Mouse (Mus musculus) ES-E14 (cell line): ENCODE results near the gene Eif2d.

ENCODE experiments used
- CHD2 ChIP-seq: IDR thresholded peaks from 2 replicates; pipeline ENCODE4 v1.6.1; 2014; ENCODE audit warnings: mild to moderate bottlenecking, low read depth, low read length, inconsistent platforms
- HCFC1 ChIP-seq: IDR thresholded peaks from 2 replicates; pipeline ENCODE4 v1.6.1; 2012; ENCODE audit warnings: low read length, inconsistent platforms, borderline replicate concordance; ENCODE audit not compliant: insufficient read depth
- MAFK ChIP-seq: IDR thresholded peaks from 2 replicates; pipeline ENCODE4 v1.6.1; 2014; ENCODE audit warnings: mild to moderate bottlenecking, low read depth, low read length, inconsistent platforms; ENCODE audit not compliant: insufficient read depth
- ZC3H11A ChIP-seq: IDR thresholded peaks from 2 replicates; pipeline ENCODE4 v1.6.1; 2012; ENCODE audit warnings: low read depth, mild to moderate bottlenecking, inconsistent platforms, low read length, borderline replicate concordance

GRCm38 (mm10) chr1:131200588-131200987 is 47.6 kb downstream of the Eif2d start:
- TF ChIP-seq ZC3H11A (no peak), CHD2 (no peak), HCFC1 (no peak), MAFK (no peak)
